Mouse (Mus musculus): ENCODE data around the gene Paqr6.
"Not testable (repeated sequence)": the region's sequence is repeated elsewhere in the genome, so short reads cannot be mapped to it uniquely, and the experiment has no call there.

GRCm38 (mm10) chr3:88382383-88382782 is 18.0 kb downstream of the Paqr6 start:
- not testable (repeated sequence) for TF ChIP-seq CTCF, EP300 (IDR thresholded peaks at IDR 0.05; ENCODE audit: low read depth)
